15 mouse cellular contexts compared by ENCODE assay signal in the genomic region with DNA sequence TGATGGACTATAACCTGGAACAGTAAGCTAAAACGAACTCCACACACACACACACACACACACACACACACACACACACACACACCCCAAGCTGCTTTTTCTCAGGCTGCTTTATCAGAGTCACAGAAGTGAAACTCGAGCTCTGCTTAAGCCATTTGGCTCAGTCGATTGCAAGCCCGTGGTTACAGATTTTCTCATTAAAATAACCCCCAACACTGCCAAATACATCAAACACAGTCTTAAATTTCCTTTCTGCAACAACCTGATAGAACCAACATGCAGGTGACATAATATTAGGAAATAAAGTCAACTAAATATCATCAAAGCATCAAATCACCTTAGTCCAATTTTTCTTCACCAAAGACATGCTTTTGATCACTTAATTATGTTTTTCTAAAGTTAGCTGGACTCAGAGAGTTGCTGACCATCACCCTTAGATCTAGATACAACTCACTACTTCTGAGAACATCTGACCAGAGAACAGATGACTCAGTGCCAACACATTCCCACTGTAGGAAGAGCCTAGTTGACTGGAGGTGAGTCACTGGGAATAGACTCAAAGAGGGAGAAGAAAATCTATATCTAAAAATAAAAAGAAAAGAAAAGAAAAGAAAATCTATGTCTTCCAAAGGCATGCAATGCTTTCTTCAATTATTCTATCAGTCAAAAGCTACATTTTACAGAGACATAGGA.
"Had no signal": no experiment of that assay in that cellular context is flagged by ENCODE, and none has a peak within 500 bp of the region (broad histone marks: within the 10 kb centered on the region; RNA-seq: fewer than 3 reads in every experiment).

No protein-coding gene starts in this region.

- H3K27ac ChIP-seq: kidney, postnatal 0 days; left cerebral cortex, adult 2 months; liver, embryonic 13.5 days; neural tube, embryonic 12.5 days; neural tube, embryonic 15.5 days; stomach, embryonic 15.5 days had no signal

- H3K4me3 ChIP-seq: left cerebral cortex, adult 2 months; liver, embryonic 13.5 days; neural tube, embryonic 12.5 days; neural tube, embryonic 15.5 days; stomach, embryonic 15.5 days had no signal

- H3K27me3 ChIP-seq: liver, embryonic 13.5 days; neural tube, embryonic 12.5 days; neural tube, embryonic 15.5 days; stomach, embryonic 15.5 days had no signal

- DNase-seq: kidney, postnatal 25 days; layer of hippocampus, postnatal 36 days; liver, embryonic 13.5 days; lung, adult 2 months; lung, postnatal 14 days; lung, postnatal 4 days; midbrain, embryonic 14.5 days; right cerebral cortex, postnatal 4 days; spleen, adult 18-20 months; thymus, postnatal 36 days had no signal

- H3K4me1 ChIP-seq: liver, embryonic 13.5 days; neural tube, embryonic 12.5 days; neural tube, embryonic 15.5 days; stomach, embryonic 15.5 days had no signal

- H3K36me3 ChIP-seq: liver, embryonic 13.5 days; neural tube, embryonic 12.5 days; neural tube, embryonic 15.5 days; stomach, embryonic 15.5 days had no signal
